In genomic region chr7:132925227-132925626, GRCm38 (mm10) we compare ENCODE assay signal across 13 mouse cellular contexts.
"Had no signal": no experiment of that assay in that cellular context is flagged by ENCODE, and none has a peak within 500 bp of the region (broad histone marks: within the 10 kb centered on the region; RNA-seq: fewer than 3 reads in every experiment).

No protein-coding gene starts in this region.

- H3K9me3 ChIP-seq: hindbrain, embryonic 12.5 days; limb, embryonic 13.5 days; liver, embryonic 13.5 days; midbrain, embryonic 13.5 days; neural tube, embryonic 15.5 days had no signal

- H3K27me3 ChIP-seq: hindbrain, embryonic 12.5 days; limb, embryonic 13.5 days; liver, embryonic 13.5 days; midbrain, embryonic 13.5 days; neural tube, embryonic 15.5 days had no signal

- H3K4me2 ChIP-seq: hindbrain, embryonic 12.5 days; limb, embryonic 13.5 days; liver, embryonic 13.5 days; midbrain, embryonic 13.5 days; neural tube, embryonic 15.5 days had no signal

- H3K9ac ChIP-seq: hindbrain, embryonic 12.5 days; limb, embryonic 13.5 days; liver, embryonic 13.5 days; midbrain, embryonic 13.5 days; neural tube, embryonic 15.5 days had no signal

- H3K27ac ChIP-seq: hindbrain, embryonic 12.5 days; limb, embryonic 13.5 days; liver, embryonic 13.5 days; midbrain, embryonic 13.5 days; neural tube, embryonic 15.5 days had no signal

- ATAC-seq: hindbrain, embryonic 16.5 days; inflammation-experienced regulatory T-cells, adult 6 months; midbrain, embryonic 13.5 days had no signal

- H3K4me3 ChIP-seq: hindbrain, embryonic 12.5 days; limb, embryonic 13.5 days; liver, embryonic 13.5 days; midbrain, embryonic 13.5 days; myocyte; neural tube, embryonic 15.5 days had no signal

- H3K36me3 ChIP-seq: hindbrain, embryonic 12.5 days; limb, embryonic 13.5 days; liver, embryonic 13.5 days; midbrain, embryonic 13.5 days; neural tube, embryonic 15.5 days had no signal

- DNase-seq: left cerebral cortex, postnatal 4 days; liver, embryonic 13.5 days; lung, adult 18-20 months; right cerebral cortex, adult 18-20 months; right cerebral cortex, postnatal 25 days; thymus, postnatal 4 days had no signal
